Mouse (Mus musculus): ENCODE results near the gene Tmem98. TPM values are rescaled to one million over a fixed set of nuclear protein-coding genes. Genes with fewer than 3 reads are reported as not detected.

Tmem98 gene
- total RNA-seq (2021), result 1 to 10 TPM; 7.3 to 8.0 TPM

DNA sequence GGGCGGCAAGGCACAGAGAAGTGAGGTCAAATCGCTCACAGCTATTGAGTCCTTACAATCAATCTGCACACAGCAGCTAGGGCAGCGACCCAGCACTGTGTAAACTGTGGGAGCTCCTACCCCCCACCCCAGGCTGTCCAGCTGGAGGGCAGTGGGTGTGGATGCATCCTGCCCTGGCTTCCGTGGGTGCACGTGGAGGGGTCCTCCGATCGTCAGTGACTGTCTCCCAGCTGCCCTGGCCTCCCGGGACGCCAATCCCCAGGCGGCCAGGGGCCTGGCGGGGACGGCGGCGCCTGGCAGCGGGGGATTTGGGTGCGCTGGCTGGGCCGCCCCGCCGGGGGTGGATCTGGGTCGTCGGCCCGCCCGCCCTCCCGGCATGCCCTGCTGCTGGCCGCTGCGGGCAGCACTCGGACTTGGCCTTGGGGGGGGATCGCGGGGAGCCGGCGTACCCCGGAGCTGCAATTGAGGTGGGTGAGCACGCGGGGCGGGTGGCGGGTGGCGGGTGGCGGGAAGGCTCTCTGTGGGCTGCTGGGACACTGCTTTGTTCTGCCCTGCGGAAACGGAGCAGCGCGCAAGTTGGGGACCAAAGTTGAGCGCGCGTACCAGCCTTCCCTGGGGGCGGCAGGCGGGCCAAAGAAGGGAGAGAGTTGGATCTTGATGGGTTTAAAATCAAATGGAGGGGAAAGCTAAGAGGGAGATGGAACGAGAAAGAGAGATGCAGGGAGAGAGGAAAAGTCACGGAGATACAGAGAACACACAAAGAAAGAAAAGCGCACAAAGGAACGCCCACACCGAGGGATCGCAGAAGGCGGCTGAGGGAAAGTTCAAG lies at the start of gene Tmem98:
Tmem98 (plus strand) TSS at position 183 of the 829 bp plus-strand sequence.
- DNase-seq, result peak; percentile 18 to 36

DNA sequence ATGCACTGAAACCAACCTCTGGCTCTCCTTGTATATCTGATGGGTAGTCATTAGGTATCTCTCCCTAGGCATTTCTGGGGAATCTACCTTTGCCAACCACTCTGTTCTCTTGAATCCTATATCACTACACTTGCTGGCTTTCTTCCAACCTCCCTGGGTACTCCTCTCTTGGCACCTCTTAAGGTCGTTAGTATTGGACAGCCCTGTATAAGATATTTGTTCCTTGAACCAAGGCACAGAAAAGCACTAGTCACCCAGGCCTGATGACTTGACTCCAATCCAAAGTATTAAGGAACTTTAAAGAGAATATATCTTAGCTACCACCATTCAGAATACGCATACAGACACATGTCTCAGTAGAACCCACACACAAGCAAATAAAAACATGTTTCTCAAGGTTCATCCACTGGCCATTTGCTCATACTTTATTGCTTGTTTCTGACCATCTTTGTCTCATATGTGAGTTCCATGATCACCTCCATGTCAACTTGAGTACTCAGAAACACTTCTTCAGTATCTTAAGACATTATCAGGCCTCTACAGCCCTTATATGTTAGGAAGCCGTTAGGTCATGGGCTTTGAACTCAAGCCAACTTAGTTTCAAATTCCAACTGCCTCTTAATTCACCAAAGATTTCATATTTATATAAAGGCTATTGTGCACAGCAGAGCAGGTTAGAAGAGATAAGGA lies 48.5 kb upstream of the Tmem98 start:
- DNase-seq, result no peak

DNA sequence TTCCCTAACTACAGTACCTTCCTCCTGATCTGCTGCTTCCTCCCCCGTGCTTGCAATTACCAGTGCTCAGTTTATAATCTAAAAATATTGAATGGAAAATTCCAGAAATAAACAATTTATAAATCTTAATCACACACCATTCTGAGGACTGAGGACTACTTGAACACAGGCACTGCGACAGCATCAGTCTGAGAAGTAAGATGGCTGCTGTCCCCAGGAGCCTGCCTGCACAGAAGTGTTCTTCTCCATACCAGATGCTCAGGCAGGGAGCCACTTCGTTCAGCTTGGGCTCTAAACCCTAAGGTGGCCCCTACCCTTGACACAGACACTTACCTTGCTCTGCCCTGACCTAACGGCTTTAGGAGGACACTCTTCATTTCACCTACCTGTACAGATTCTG lies 47.9 kb upstream of the Tmem98 start:
- no peak for DNase-seq

- DNase-seq, result no peak
Measured at GRCm38 (mm10) chr11:80766068-80766467, 43.9 kb upstream of the Tmem98 start.

DNA sequence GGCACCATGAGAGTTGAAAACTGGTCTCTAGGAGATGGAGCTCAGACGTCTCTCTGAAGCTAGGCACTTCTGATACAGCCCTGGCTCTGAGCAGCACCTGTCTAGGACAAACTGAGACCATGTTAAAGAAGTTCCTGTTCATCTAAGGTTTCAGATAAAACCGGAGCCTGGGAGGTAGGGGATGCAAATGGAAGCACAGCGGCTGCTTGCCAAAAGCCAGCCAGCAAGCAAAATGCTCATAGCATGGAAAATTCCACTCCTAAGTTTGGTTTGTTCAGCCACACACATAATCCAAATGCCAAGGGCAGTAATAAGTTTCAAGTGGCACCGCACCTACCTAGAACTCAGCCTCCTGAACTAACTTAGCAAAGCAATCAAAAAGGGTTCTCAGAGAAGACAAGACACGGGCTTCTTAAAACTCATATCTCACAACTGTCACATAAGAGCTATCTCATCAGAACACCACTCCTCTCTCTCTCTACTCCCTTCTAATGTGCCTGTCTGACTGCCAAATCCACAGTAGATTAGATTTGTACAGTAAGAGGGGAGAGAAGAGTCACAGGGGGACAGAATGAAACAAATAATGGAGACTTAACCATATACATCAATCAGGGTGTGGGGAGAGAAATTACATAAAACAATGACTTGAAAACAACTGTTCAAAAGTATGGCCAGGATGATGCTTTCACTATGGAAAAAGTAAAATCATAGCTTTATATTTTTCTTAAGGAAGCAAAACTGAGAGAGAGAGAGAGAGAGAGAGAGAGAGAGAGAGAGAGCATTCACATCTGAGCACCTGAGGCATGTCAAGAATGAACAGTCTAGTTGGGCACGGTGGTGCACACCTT lies 43.3 kb upstream of the Tmem98 start:
- DNase-seq, result no peak

DNA sequence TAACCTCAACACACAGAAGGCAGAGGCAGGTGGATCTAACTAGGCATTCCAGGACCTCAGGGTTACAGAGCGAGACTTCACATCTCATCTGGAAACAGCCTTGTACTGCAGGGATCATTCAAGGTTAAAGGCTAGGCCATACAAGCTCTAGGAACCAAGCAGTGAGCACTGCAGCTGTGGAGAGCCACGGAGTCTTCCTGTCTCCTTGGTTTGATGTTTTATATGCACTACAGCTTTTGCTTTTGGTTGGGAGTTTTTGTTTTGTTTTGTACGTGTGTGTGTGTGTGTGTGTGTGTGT lies 42.7 kb upstream of the Tmem98 start:
- no peak for DNase-seq

DNA sequence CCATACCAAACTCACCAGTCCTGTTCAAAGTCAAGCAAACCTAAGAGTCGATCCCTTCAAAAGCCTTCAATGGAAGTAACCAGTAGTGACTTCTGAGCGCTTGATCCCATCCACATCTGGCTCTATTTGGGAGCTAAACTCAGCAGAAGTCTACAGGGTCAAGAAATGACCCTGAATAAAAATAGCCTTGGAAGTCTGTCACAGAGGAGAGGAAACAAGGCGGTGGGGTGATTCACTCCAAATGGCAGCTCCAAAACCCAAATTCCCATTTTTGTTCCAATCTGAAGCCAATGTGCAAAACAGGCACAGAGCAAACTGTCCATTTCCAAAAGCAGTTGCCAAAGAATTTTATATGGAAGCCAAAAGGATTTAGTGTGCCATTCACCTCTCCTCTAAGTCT lies 38.8 kb upstream of the Tmem98 start:
- no peak for DNase-seq

DNA sequence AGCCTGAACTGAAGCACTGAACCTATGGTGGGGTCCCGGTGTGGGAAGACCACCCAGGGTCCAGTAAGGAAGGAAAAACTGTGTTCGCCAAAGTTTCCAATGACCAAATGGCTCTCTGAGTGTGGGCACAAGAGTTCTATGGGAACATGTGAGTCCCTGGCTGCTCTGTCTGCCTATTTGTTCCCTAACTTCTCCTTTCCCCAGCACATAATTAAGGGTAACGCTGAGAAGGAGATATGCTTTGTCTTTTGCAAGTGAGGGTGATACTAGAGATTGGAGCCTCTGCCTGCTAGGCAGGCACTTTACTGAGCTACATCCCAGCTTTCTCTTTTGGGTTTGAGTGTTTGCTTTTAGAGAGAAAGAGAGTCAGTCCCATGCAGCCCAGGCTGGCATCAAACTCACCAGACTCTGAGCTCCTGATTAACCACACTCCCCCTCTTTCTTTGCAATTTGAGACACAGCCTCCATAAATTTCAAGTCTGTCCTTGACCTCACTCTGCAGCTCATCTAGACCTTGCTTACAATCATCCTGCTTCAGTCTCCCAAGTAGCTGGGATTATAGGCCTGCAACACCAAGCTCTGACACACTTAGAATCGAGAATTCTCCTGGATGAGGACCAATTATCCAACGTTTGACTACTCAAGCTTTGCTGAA lies 38.3 kb upstream of the Tmem98 start:
- no peak for DNase-seq

GRCm38 (mm10) chr11:80772595-80773210 lies 37.3 kb upstream of the Tmem98 start:
- no peak for DNase-seq

GRCm38 (mm10) chr11:80775535-80775934 lies 34.4 kb upstream of the Tmem98 start:
- no peak for DNase-seq

GRCm38 (mm10) chr11:80777708-80778107 lies 32.3 kb upstream of the Tmem98 start:
- DNase-seq, result no peak

DNA sequence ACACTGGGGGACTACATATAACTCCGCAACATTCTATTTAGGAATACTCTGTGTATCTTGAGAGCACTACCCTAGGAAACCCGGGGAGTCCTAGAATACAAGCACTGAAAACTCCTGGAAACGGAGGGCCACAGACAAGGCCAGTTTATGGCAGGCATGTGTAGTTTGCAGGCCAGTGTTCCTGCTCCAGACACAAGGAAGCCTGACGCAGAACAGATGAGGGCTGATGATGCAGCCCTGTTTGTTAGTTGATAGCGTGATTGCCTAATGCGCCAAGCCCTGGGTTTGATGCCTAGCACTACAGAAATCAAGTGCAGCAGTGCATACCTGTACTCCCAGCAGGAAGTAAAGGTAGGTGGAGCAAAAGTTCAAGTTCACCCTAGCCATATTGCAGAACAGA lies 31.8 kb upstream of the Tmem98 start:
- DNase-seq, result no peak

DNA sequence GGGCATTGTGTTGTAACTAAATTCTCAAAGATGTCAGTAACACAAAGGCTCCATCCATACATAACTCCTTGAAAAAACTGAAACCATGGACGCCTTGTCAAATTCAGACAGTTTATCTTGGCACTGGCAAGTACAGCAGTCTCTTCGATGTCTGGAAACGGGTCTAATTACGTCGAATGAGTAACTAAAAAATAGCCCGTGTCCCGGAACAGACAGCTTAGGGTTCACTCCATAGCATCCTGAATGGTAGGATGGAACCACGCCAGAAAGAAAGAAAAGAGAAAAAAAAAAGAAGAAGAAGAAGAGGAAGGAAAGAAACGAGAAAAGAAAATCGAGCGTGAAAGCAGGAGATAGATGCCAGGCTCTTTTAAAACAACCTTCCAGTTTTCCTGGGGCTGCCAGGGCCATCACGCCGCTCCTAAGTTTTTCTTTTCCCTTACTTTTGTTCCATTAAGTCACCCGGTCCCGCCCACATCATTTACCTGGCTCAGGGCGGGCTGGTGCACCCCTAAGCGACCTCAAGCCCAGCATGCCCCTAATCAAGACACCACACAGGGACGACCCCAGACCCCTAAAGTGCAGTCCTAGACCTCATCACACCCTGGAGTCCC lies 31.0 kb upstream of the Tmem98 start:
- DNase-seq, result no peak

GRCm38 (mm10) chr11:80779527-80780344 lies 30.2 kb upstream of the Tmem98 start, which contains the start of gene Myo1d:
Gene Myo1d (minus strand): TSS chr11:80780025.
- peak; percentile 82 to 85 for DNase-seq

- DNase-seq, result no peak
Measured at GRCm38 (mm10) chr11:80781535-80781934, 28.4 kb upstream of the Tmem98 start.

DNA sequence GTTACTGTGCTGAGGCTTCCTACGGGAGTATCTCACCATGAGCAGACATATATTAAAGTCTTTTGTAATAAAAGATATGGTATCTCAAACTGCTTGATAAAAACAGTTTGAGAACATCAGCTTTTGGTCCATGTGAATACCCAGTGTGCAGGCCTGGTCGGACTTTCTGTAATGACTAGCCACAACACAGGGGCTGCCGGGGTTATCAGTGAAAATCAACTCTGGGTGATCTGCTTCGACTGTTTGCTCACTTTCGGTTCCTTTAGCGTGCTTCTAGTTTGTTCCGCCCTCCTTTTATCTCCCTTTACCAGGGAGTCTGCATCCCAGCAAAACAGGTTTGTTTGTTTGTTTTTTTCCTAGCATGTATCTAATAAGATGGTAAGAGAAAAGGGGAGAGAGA lies 26.5 kb upstream of the Tmem98 start:
- DNase-seq, result no peak

- no peak for DNase-seq
Measured at GRCm38 (mm10) chr11:80784294-80784743, 25.7 kb upstream of the Tmem98 start.

DNA sequence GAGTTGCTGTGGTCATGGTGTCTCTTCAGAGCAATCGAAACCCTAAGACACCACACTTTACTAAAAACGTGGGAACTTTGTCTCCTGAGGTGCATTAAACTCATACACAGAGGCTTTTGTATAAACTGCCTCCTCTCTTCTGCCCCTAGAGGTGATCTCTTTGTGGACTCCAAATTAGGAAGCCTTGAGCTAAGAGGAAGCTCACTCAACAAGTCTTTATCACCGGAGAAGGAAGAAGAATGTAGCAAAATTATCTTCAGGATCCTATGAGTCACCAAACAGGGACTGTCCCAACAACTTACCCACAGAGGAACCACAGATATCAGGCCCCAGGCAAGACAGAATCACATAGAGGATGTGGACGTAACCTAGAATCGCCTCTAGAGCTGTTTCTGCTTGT lies 24.3 kb upstream of the Tmem98 start:
- DNase-seq, result no peak

GRCm38 (mm10) chr11:80789647-80790240 lies 20.2 kb upstream of the Tmem98 start:
- DNase-seq, result no peak

GRCm38 (mm10) chr11:80790413-80790812 lies 19.6 kb upstream of the Tmem98 start:
- no peak for DNase-seq
